Mouse (Mus musculus): ENCODE measurements around the gene Sat2. TPM values are rescaled to one million over a fixed set of nuclear protein-coding genes. Genes with fewer than 3 reads are reported as not detected.

The Sat2 gene
- polyA plus RNA-seq, 1 experiment from 2014 or later: 22.9 TPM

GRCm38 (mm10) chr11:69655264-69656064 is 33.6 kb downstream of the Sat2 start, which contains the start of gene Sox15:
Gene Sox15 (plus strand): TSS chr11:69655314.
- ATAC-seq (replicated peaks): peak; percentile 73
- 0 out of 2 replicates have a peak within 1 kb of the TSS, but pooled peaks have one; percentile 27 for H3K27ac ChIP-seq (replicated peaks)
- H3K4me1 ChIP-seq: peaks cover 10% of the 10 kb centered on the region
- no peak within 1 kb of the TSS for H3K4me3 ChIP-seq
- H3K36me3 ChIP-seq: peaks cover 61% of the 10 kb centered on the region
- H3K9me3 ChIP-seq: no peaks in the 10 kb centered on the region
- no peak within 1 kb of the TSS for H3K9ac ChIP-seq (replicated peaks)
- WGBS: 24% methylated on average over 34 of the region's 34 CpGs
- no peak within 1 kb of the TSS for H3K4me2 ChIP-seq (replicated peaks)
- H3K27me3 ChIP-seq: no peaks in the 10 kb centered on the region

GRCm38 (mm10) chr11:69656065-69656455 is 34.2 kb downstream of the Sat2 start:
- Histone ChIP-seq H3K4me2 (replicated peaks) (no peak overlapping the region), H3K4me3 (no peak overlapping the region), H3K27ac (replicated peaks) (no peak overlapping the region), H3K27me3 (no peaks in the 10 kb centered on the region), H3K36me3 (peaks cover 55% of the 10 kb centered on the region), H3K9ac (replicated peaks) (no peak overlapping the region), H3K9me3 (no peaks in the 10 kb centered on the region), H3K4me1 (peaks cover 15% of the 10 kb centered on the region)
- ATAC-seq (replicated peaks): 0 out of 2 replicates have a peak, but pooled peaks have one; percentile 4
- 91% methylated on average over 5 of the region's 5 CpGs for WGBS

- 82% methylated on average over 10 of the region's 10 CpGs for WGBS
- H3K27ac ChIP-seq (replicated peaks): no peak overlapping the region
- peaks cover 47% of the 10 kb centered on the region for H3K36me3 ChIP-seq
- H3K4me1 ChIP-seq: peaks cover 23% of the 10 kb centered on the region
- no peaks in the 10 kb centered on the region for H3K9me3 ChIP-seq
- no peaks in the 10 kb centered on the region for H3K27me3 ChIP-seq
- no peak overlapping the region for H3K4me2 ChIP-seq (replicated peaks)
- no peak for ATAC-seq (replicated peaks)
- no peak overlapping the region for H3K9ac ChIP-seq (replicated peaks)
- H3K4me3 ChIP-seq: no peak overlapping the region
Observed at GRCm38 (mm10) chr11:69656617-69657461, 35.0 kb downstream of the Sat2 start.

GRCm38 (mm10) chr11:69657462-69657881 is 35.6 kb downstream of the Sat2 start:
- Histone ChIP-seq H3K4me1 (peaks cover 23% of the 10 kb centered on the region), H3K4me3 (no peak overlapping the region), H3K4me2 (replicated peaks) (no peak overlapping the region), H3K36me3 (peaks cover 40% of the 10 kb centered on the region), H3K27me3 (no peaks in the 10 kb centered on the region), H3K27ac (replicated peaks) (no peak overlapping the region), H3K9ac (replicated peaks) (no peak overlapping the region), H3K9me3 (no peaks in the 10 kb centered on the region)
- WGBS: 81% methylated on average over 15 of the region's 15 CpGs
- no peak for ATAC-seq (replicated peaks)

GRCm38 (mm10) chr11:69661221-69661881 is 39.5 kb downstream of the Sat2 start:
- Histone ChIP-seq H3K4me3 (peak overlapping the region; percentile 66), H3K4me1 (peaks cover 23% of the 10 kb centered on the region), H3K4me2 (replicated peaks) (peak overlapping the region; percentile 58), H3K27me3 (no peaks in the 10 kb centered on the region), H3K9ac (replicated peaks) (peak overlapping the region; percentile 66), H3K27ac (replicated peaks) (peak overlapping the region; percentile 96), H3K9me3 (no peaks in the 10 kb centered on the region), H3K36me3 (peaks cover 55% of the 10 kb centered on the region)
- WGBS: 77% methylated on average over 3 of the region's 3 CpGs
- ATAC-seq (replicated peaks): no peak

GRCm38 (mm10) chr11:69662213-69662966 is 40.6 kb downstream of the Sat2 start, which contains the start of gene Mpdu1:
Gene Mpdu1 (minus strand): TSS chr11:69662642.
- Histone ChIP-seq H3K4me1 (peaks cover 20% of the 10 kb centered on the region), H3K4me3 (peak within 1 kb of the TSS; percentile 66), H3K4me2 (replicated peaks) (peak within 1 kb of the TSS; percentile 58), H3K9ac (replicated peaks) (peak within 1 kb of the TSS; percentile 66), H3K36me3 (peaks cover 52% of the 10 kb centered on the region), H3K27ac (replicated peaks) (peak within 1 kb of the TSS; percentile 96), H3K27me3 (no peaks in the 10 kb centered on the region), H3K9me3 (no peaks in the 10 kb centered on the region)
- peak; percentile 96 for ATAC-seq (replicated peaks)
- under 1% methylated on average over 48 of the region's 48 CpGs for WGBS

- H3K4me3 ChIP-seq: peak overlapping the region; percentile 66
- H3K36me3 ChIP-seq: peaks cover 52% of the 10 kb centered on the region
- peak overlapping the region; percentile 96 for H3K27ac ChIP-seq (replicated peaks)
- peak overlapping the region; percentile 58 for H3K4me2 ChIP-seq (replicated peaks)
- no peaks in the 10 kb centered on the region for H3K27me3 ChIP-seq
- H3K4me1 ChIP-seq: peaks cover 20% of the 10 kb centered on the region
- peak overlapping the region; percentile 66 for H3K9ac ChIP-seq (replicated peaks)
- 72% methylated on average over 13 of the region's 13 CpGs for WGBS
- H3K9me3 ChIP-seq: no peaks in the 10 kb centered on the region
- peak; percentile 28 for ATAC-seq (replicated peaks)
Observed at GRCm38 (mm10) chr11:69662967-69663671, 41.3 kb downstream of the Sat2 start.

- Histone ChIP-seq H3K9ac (replicated peaks) (no peak overlapping the region), H3K36me3 (peaks cover 52% of the 10 kb centered on the region), H3K4me2 (replicated peaks) (no peak overlapping the region), H3K27me3 (no peaks in the 10 kb centered on the region), H3K4me1 (peaks cover 22% of the 10 kb centered on the region), H3K27ac (replicated peaks) (peak overlapping the region; percentile 96; the same call in 1 of the 2 replicates), H3K9me3 (no peaks in the 10 kb centered on the region), H3K4me3 (no peak overlapping the region)
- ATAC-seq (replicated peaks): no peak
- WGBS: 86% methylated on average over 6 of the region's 6 CpGs
Observed at GRCm38 (mm10) chr11:69663795-69664194, 42.0 kb downstream of the Sat2 start.

- no peak for ATAC-seq (replicated peaks)
Observed at GRCm38 (mm10) chr11:69664841-69665240, 43.0 kb downstream of the Sat2 start.

GRCm38 (mm10) chr11:69665457-69665960 is 43.7 kb downstream of the Sat2 start:
- 72% methylated on average over 9 of the region's 9 CpGs for WGBS
- H3K36me3 ChIP-seq: peaks cover 64% of the 10 kb centered on the region
- no peaks in the 10 kb centered on the region for H3K27me3 ChIP-seq
- H3K4me3 ChIP-seq: no peak overlapping the region
- no peak for ATAC-seq (replicated peaks)
- peaks cover 38% of the 10 kb centered on the region for H3K4me1 ChIP-seq
- no peak overlapping the region for H3K4me2 ChIP-seq (replicated peaks)
- H3K9me3 ChIP-seq: no peaks in the 10 kb centered on the region
- 0 out of 2 replicates have a peak overlapping the region, but pooled peaks have one; percentile 3 for H3K27ac ChIP-seq (replicated peaks)
- H3K9ac ChIP-seq (replicated peaks): no peak overlapping the region

More at GRCm38 (mm10) chr11:69664841-69665240, 43.0 kb downstream of the Sat2 start:
- H3K36me3 ChIP-seq: peaks cover 58% of the 10 kb centered on the region
- peaks cover 31% of the 10 kb centered on the region for H3K4me1 ChIP-seq
- H3K4me2 ChIP-seq (replicated peaks): no peak overlapping the region
- H3K4me3 ChIP-seq: no peak overlapping the region
- H3K27ac ChIP-seq (replicated peaks): no peak overlapping the region
- WGBS: 91% methylated on average over 7 of the region's 7 CpGs
- no peak overlapping the region for H3K9ac ChIP-seq (replicated peaks)
- no peaks in the 10 kb centered on the region for H3K27me3 ChIP-seq
- H3K9me3 ChIP-seq: no peaks in the 10 kb centered on the region

All from forebrain, embryonic 15.5 days (tissue).